Mouse (Mus musculus): Measurements from ENCODE around the gene Spock1. TPM values are rescaled to one million over a fixed set of nuclear protein-coding genes. Genes with fewer than 3 reads are reported as not detected.

Spock1 gene
- total and polyA plus RNA-seq, 2 experiments from 2014 or later: 64.6 to 69.4 TPM

- Histone ChIP-seq H3K9ac (no peak overlapping the region), H3K4me2 (ENCODE audit: low read depth) (no peak overlapping the region), H3K9me3 (ENCODE audit: low read length) (no peaks in the 10 kb centered on the region), H3K4me3 (ENCODE audit: low read depth, low read length) (no peak overlapping the region), H3K36me3 (ENCODE audit: insufficient read depth) (no peaks in the 10 kb centered on the region), H3K4me1 (ENCODE audit: insufficient read depth) (peaks cover 3% of the 10 kb centered on the region; the same call in 1 of the 2 replicates), H3K27me3 (ENCODE audit: insufficient read depth, low read length) (no peaks in the 10 kb centered on the region), H3K27ac (ENCODE audit: low read depth, low read length) (no peak overlapping the region)
- WGBS: 68% methylated on average over 4 of the region's 4 CpGs
- no peak for TF ChIP-seq CTCF (IDR thresholded peaks at IDR 0.05; ENCODE audit: low read depth)
- DNase-seq (peak; percentile 35), ATAC-seq (peak; percentile 54; the same call in 1 of the 2 replicates)
Measured at GRCm38 (mm10) chr13:57870058-57870457, 38.1 kb downstream of the Spock1 start.

DNA sequence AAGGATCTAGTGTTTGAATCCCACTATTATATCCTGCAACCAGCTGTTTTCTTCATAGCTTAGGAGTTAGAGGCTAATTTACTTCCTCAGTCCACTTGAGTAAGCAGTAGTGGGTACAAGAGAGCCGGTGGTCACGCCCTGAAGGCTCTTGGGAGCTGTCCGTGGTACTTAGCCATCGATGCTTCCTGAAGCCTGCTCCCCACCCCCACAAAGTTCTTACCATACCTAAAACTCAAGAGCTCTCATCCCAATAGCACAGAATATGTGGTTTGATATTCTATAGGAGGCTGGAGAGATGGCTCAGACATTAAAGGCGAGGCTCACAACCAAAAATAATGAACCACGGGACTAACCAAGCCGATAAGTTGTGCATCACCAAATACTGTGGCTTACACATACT is 40.5 kb downstream of the Spock1 start:
- Histone ChIP-seq H3K4me1 (ENCODE audit: insufficient read depth) (peaks cover 3% of the 10 kb centered on the region; the same call in 1 of the 2 replicates), H3K36me3 (ENCODE audit: insufficient read depth) (no peaks in the 10 kb centered on the region), H3K9me3 (ENCODE audit: low read length) (no peaks in the 10 kb centered on the region), H3K27ac (ENCODE audit: low read depth, low read length) (no peak overlapping the region), H3K9ac (no peak overlapping the region), H3K4me2 (ENCODE audit: low read depth) (no peak overlapping the region), H3K27me3 (ENCODE audit: insufficient read depth, low read length) (no peaks in the 10 kb centered on the region), H3K4me3 (ENCODE audit: low read depth, low read length) (no peak overlapping the region)
- no peak for ATAC-seq
- TF ChIP-seq CTCF (IDR thresholded peaks at IDR 0.05; ENCODE audit: low read depth): no peak
- DNase-seq: no peak
- 63% methylated on average over 7 of the region's 7 CpGs for WGBS

- ATAC-seq (no peak), DNase-seq (no peak)
- no peaks in the 10 kb centered on the region for H3K36me3 ChIP-seq (ENCODE audit: insufficient read depth)
- no peak overlapping the region for H3K9ac ChIP-seq
- H3K9me3 ChIP-seq (ENCODE audit: low read length): no peaks in the 10 kb centered on the region
- WGBS: 74% methylated on average over 4 of the region's 4 CpGs
- TF ChIP-seq CTCF (IDR thresholded peaks at IDR 0.05; ENCODE audit: low read depth): no peak
- no peak overlapping the region for H3K4me2 ChIP-seq (ENCODE audit: low read depth)
- no peak overlapping the region for H3K27ac ChIP-seq (ENCODE audit: low read depth, low read length)
- H3K27me3 ChIP-seq (ENCODE audit: insufficient read depth, low read length): no peaks in the 10 kb centered on the region
- H3K4me3 ChIP-seq (ENCODE audit: low read depth, low read length): no peak overlapping the region
- peaks cover 3% of the 10 kb centered on the region; the same call in 1 of the 2 replicates for H3K4me1 ChIP-seq (ENCODE audit: insufficient read depth)
Measured at GRCm38 (mm10) chr13:57865029-57865428, 43.1 kb downstream of the Spock1 start.

DNA sequence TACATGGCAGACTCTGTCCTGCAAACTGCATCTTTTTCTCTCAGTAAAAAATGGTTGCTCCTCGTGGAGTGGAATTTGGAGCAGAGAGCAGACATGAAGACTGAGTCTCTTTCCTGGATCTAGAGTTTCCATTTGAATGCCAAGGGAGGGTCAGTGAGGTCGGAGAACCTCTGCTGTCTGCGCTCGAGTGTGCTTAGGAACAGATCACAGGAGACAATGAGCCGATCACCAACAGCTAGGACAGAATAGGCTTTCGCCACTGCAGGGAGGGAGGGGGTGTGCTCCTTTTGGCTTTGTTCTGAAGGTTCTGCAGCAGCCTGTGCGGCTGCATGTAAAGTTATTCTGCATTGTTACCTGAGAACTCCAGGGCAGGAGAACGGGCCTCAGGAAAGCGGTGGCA is 49.6 kb downstream of the Spock1 start:
- Histone ChIP-seq H3K9me3 (ENCODE audit: low read length) (no peaks in the 10 kb centered on the region), H3K4me3 (ENCODE audit: low read depth, low read length) (no peak overlapping the region), H3K4me1 (ENCODE audit: insufficient read depth) (no peaks in the 10 kb centered on the region), H3K27me3 (ENCODE audit: insufficient read depth, low read length) (no peaks in the 10 kb centered on the region), H3K9ac (no peak overlapping the region; the same call in 1 of the 2 replicates), H3K4me2 (ENCODE audit: low read depth) (no peak overlapping the region), H3K27ac (ENCODE audit: low read depth, low read length) (no peak overlapping the region), H3K36me3 (ENCODE audit: insufficient read depth) (no peaks in the 10 kb centered on the region)
- no peak for DNase-seq
- TF ChIP-seq CTCF (IDR thresholded peaks at IDR 0.05; ENCODE audit: low read depth): no peak
- 26% methylated on average over 9 of the region's 9 CpGs for WGBS
- no peak for ATAC-seq

GRCm38 (mm10) chr13:57857016-57857415 is 51.1 kb downstream of the Spock1 start:
- Histone ChIP-seq H3K36me3 (ENCODE audit: insufficient read depth) (no peaks in the 10 kb centered on the region), H3K4me3 (ENCODE audit: low read depth, low read length) (no peak overlapping the region), H3K9ac (no peak overlapping the region), H3K4me2 (ENCODE audit: low read depth) (no peak overlapping the region), H3K4me1 (ENCODE audit: insufficient read depth) (no peaks in the 10 kb centered on the region), H3K27me3 (ENCODE audit: insufficient read depth, low read length) (no peaks in the 10 kb centered on the region), H3K9me3 (ENCODE audit: low read length) (no peaks in the 10 kb centered on the region), H3K27ac (ENCODE audit: low read depth, low read length) (no peak overlapping the region)
- 93% methylated on average over 3 of the region's 3 CpGs for WGBS
- no peak for TF ChIP-seq CTCF (IDR thresholded peaks at IDR 0.05; ENCODE audit: low read depth)
- DNase-seq: no peak
- ATAC-seq: no peak

GRCm38 (mm10) chr13:57856311-57856853 is 51.8 kb downstream of the Spock1 start:
- ATAC-seq (no peak), DNase-seq (no peak)
- Histone ChIP-seq H3K4me2 (ENCODE audit: low read depth) (no peak overlapping the region), H3K27ac (ENCODE audit: low read depth, low read length) (no peak overlapping the region), H3K9me3 (ENCODE audit: low read length) (no peaks in the 10 kb centered on the region), H3K4me1 (ENCODE audit: insufficient read depth) (no peaks in the 10 kb centered on the region), H3K4me3 (ENCODE audit: low read depth, low read length) (no peak overlapping the region), H3K36me3 (ENCODE audit: insufficient read depth) (no peaks in the 10 kb centered on the region), H3K27me3 (ENCODE audit: insufficient read depth, low read length) (no peaks in the 10 kb centered on the region), H3K9ac (no peak overlapping the region)
- no peak for TF ChIP-seq CTCF (IDR thresholded peaks at IDR 0.05; ENCODE audit: low read depth)
- 82% methylated on average over 10 of the region's 10 CpGs for WGBS

GRCm38 (mm10) chr13:57855766-57856165 is 52.4 kb downstream of the Spock1 start:
- Histone ChIP-seq H3K4me1 (ENCODE audit: insufficient read depth) (no peaks in the 10 kb centered on the region), H3K36me3 (ENCODE audit: insufficient read depth) (no peaks in the 10 kb centered on the region), H3K27ac (ENCODE audit: low read depth, low read length) (no peak overlapping the region), H3K27me3 (ENCODE audit: insufficient read depth, low read length) (no peaks in the 10 kb centered on the region), H3K9me3 (ENCODE audit: low read length) (no peaks in the 10 kb centered on the region), H3K4me3 (ENCODE audit: low read depth, low read length) (no peak overlapping the region), H3K9ac (no peak overlapping the region), H3K4me2 (ENCODE audit: low read depth) (no peak overlapping the region)
- WGBS: 51% methylated on average over 4 of the region's 4 CpGs
- TF ChIP-seq CTCF (IDR thresholded peaks at IDR 0.05; ENCODE audit: low read depth): no peak
- ATAC-seq (peak; percentile 29; the same call in 1 of the 2 replicates), DNase-seq (no peak)
